Mouse (Mus musculus): ENCODE results near the gene Zbtb1. TPM values are rescaled to one million over a fixed set of nuclear protein-coding genes. Genes with fewer than 3 reads are reported as not detected.

The Zbtb1 gene
- polyA plus RNA-seq, 1 experiment from 2014 or later = 10.4 TPM

GRCm38 (mm10) chr12:76370831-76371571 is 935 bp downstream of the Zbtb1 start:
- peak; percentile 69 for ATAC-seq (ENCODE audit: insufficient number of reproducible peaks, low FRiP score)
- Histone ChIP-seq H3K27me3 (replicated peaks) (no peaks in the 10 kb centered on the region), H3K4me2 (peak overlapping the region; percentile 93), H3K36me3 (no peaks in the 10 kb centered on the region), H3K4me1 (replicated peaks) (peaks cover 61% of the 10 kb centered on the region), H3K9ac (peak overlapping the region; percentile 97), H3K27ac (ENCODE audit: poor library complexity, severe bottlenecking) (peak overlapping the region; percentile 99), H3K9me3 (replicated peaks) (no peaks in the 10 kb centered on the region), H3K4me3 (peak overlapping the region; percentile 91)
- under 1% methylated on average over 62 of the region's 63 CpGs for WGBS

GRCm38 (mm10) chr12:76372046-76372445 is 2.0 kb downstream of the Zbtb1 start:
- no peak for ATAC-seq (ENCODE audit: insufficient number of reproducible peaks, low FRiP score)

GRCm38 (mm10) chr12:76372881-76373818 is 3.1 kb downstream of the Zbtb1 start:
- Histone ChIP-seq H3K9ac (0 out of 2 replicates have a peak overlapping the region, but pooled peaks have one; percentile 97), H3K9me3 (replicated peaks) (no peaks in the 10 kb centered on the region), H3K4me3 (peak overlapping the region; percentile 91; the same call in 1 of the 2 replicates), H3K36me3 (no peaks in the 10 kb centered on the region), H3K27me3 (replicated peaks) (no peaks in the 10 kb centered on the region), H3K4me2 (peak overlapping the region; percentile 93), H3K4me1 (replicated peaks) (peaks cover 61% of the 10 kb centered on the region), H3K27ac (ENCODE audit: poor library complexity, severe bottlenecking) (peak overlapping the region; percentile 9; the same call in 1 of the 2 replicates)
- ATAC-seq (ENCODE audit: insufficient number of reproducible peaks, low FRiP score) = no peak
- WGBS = 63% methylated on average over 6 of the region's 7 CpGs

More at GRCm38 (mm10) chr12:76372046-76372445, 2.0 kb downstream of the Zbtb1 start:
- H3K27ac ChIP-seq (ENCODE audit: poor library complexity, severe bottlenecking) = peak overlapping the region; percentile 99; the same call in 1 of the 2 replicates
- 34% methylated on average over 7 of the region's 7 CpGs for WGBS
- H3K4me3 ChIP-seq = peak overlapping the region; percentile 91
- H3K36me3 ChIP-seq = no peaks in the 10 kb centered on the region
- H3K9me3 ChIP-seq (replicated peaks) = no peaks in the 10 kb centered on the region
- peaks cover 62% of the 10 kb centered on the region for H3K4me1 ChIP-seq (replicated peaks)
- peak overlapping the region; percentile 93 for H3K4me2 ChIP-seq
- peak overlapping the region; percentile 97 for H3K9ac ChIP-seq
- H3K27me3 ChIP-seq (replicated peaks) = no peaks in the 10 kb centered on the region

GRCm38 (mm10) chr12:76373991-76374390 is 3.9 kb downstream of the Zbtb1 start:
- H3K4me1 ChIP-seq (replicated peaks) = peaks cover 57% of the 10 kb centered on the region
- H3K9me3 ChIP-seq (replicated peaks) = no peaks in the 10 kb centered on the region
- H3K9ac ChIP-seq = no peak overlapping the region
- ATAC-seq (ENCODE audit: insufficient number of reproducible peaks, low FRiP score) = no peak
- H3K27me3 ChIP-seq (replicated peaks) = no peaks in the 10 kb centered on the region
- H3K4me2 ChIP-seq = no peak overlapping the region
- peak overlapping the region; percentile 28; the same call in 1 of the 2 replicates for H3K27ac ChIP-seq (ENCODE audit: poor library complexity, severe bottlenecking)
- H3K36me3 ChIP-seq = no peaks in the 10 kb centered on the region
- H3K4me3 ChIP-seq = no peak overlapping the region
- WGBS = 58% methylated on average over 6 of the region's 6 CpGs

GRCm38 (mm10) chr12:76374911-76375310 is 4.8 kb downstream of the Zbtb1 start:
- H3K4me1 ChIP-seq (replicated peaks) = peaks cover 65% of the 10 kb centered on the region
- H3K4me3 ChIP-seq = no peak overlapping the region
- WGBS = 72% methylated on average over 4 of the region's 4 CpGs
- no peaks in the 10 kb centered on the region for H3K27me3 ChIP-seq (replicated peaks)
- H3K9ac ChIP-seq = no peak overlapping the region
- H3K36me3 ChIP-seq = no peaks in the 10 kb centered on the region
- no peaks in the 10 kb centered on the region for H3K9me3 ChIP-seq (replicated peaks)
- H3K27ac ChIP-seq (ENCODE audit: poor library complexity, severe bottlenecking) = peak overlapping the region; percentile 41; the same call in 1 of the 2 replicates
- ATAC-seq (ENCODE audit: insufficient number of reproducible peaks, low FRiP score) = no peak
- no peak overlapping the region for H3K4me2 ChIP-seq

- peak overlapping the region; percentile 41; the same call in 1 of the 2 replicates for H3K27ac ChIP-seq (ENCODE audit: poor library complexity, severe bottlenecking)
- no peak for ATAC-seq (ENCODE audit: insufficient number of reproducible peaks, low FRiP score)
- peak overlapping the region; percentile 34 for H3K4me2 ChIP-seq
- 24% methylated on average over 3 of the region's 3 CpGs for WGBS
- no peak overlapping the region for H3K9ac ChIP-seq
- no peaks in the 10 kb centered on the region for H3K9me3 ChIP-seq (replicated peaks)
- H3K27me3 ChIP-seq (replicated peaks) = no peaks in the 10 kb centered on the region
- no peaks in the 10 kb centered on the region for H3K36me3 ChIP-seq
- no peak overlapping the region for H3K4me3 ChIP-seq
- peaks cover 71% of the 10 kb centered on the region for H3K4me1 ChIP-seq (replicated peaks)
These were observed 5.4 kb downstream of the Zbtb1 start for GRCm38 (mm10) chr12:76375506-76375905.

GRCm38 (mm10) chr12:76376649-76377048 is 6.6 kb downstream of the Zbtb1 start:
- no peak overlapping the region for H3K9ac ChIP-seq
- peaks cover 3% of the 10 kb centered on the region; the same call in 1 of the 2 replicates for H3K36me3 ChIP-seq
- no peaks in the 10 kb centered on the region for H3K9me3 ChIP-seq (replicated peaks)
- no peak overlapping the region for H3K4me2 ChIP-seq
- no peak for ATAC-seq (ENCODE audit: insufficient number of reproducible peaks, low FRiP score)
- 47% methylated on average over 7 of the region's 7 CpGs for WGBS
- H3K27ac ChIP-seq (ENCODE audit: poor library complexity, severe bottlenecking) = 0 out of 2 replicates have a peak overlapping the region, but pooled peaks have one; percentile 35
- no peaks in the 10 kb centered on the region for H3K27me3 ChIP-seq (replicated peaks)
- H3K4me1 ChIP-seq (replicated peaks) = peaks cover 71% of the 10 kb centered on the region
- no peak overlapping the region for H3K4me3 ChIP-seq

GRCm38 (mm10) chr12:76377059-76377458 is 7.0 kb downstream of the Zbtb1 start:
- Histone ChIP-seq H3K4me1 (replicated peaks) (peaks cover 69% of the 10 kb centered on the region), H3K36me3 (peaks cover 4% of the 10 kb centered on the region; the same call in 1 of the 2 replicates), H3K4me3 (no peak overlapping the region), H3K27ac (ENCODE audit: poor library complexity, severe bottlenecking) (peak overlapping the region; percentile 35; the same call in 1 of the 2 replicates), H3K27me3 (replicated peaks) (no peaks in the 10 kb centered on the region), H3K4me2 (no peak overlapping the region), H3K9me3 (replicated peaks) (no peaks in the 10 kb centered on the region), H3K9ac (no peak overlapping the region)
- ATAC-seq (ENCODE audit: insufficient number of reproducible peaks, low FRiP score) = no peak
- 92% methylated on average over 6 of the region's 6 CpGs for WGBS

- H3K4me1 ChIP-seq (replicated peaks) = peaks cover 62% of the 10 kb centered on the region
- no peak overlapping the region for H3K4me2 ChIP-seq
- peak overlapping the region; percentile 48 for H3K27ac ChIP-seq (ENCODE audit: poor library complexity, severe bottlenecking)
- H3K9me3 ChIP-seq (replicated peaks) = no peaks in the 10 kb centered on the region
- H3K4me3 ChIP-seq = no peak overlapping the region
- H3K9ac ChIP-seq = no peak overlapping the region
- no peaks in the 10 kb centered on the region for H3K27me3 ChIP-seq (replicated peaks)
- 89% methylated on average over 3 of the region's 3 CpGs for WGBS
- ATAC-seq (ENCODE audit: insufficient number of reproducible peaks, low FRiP score) = no peak
- H3K36me3 ChIP-seq = peaks cover 4% of the 10 kb centered on the region; the same call in 1 of the 2 replicates
These were observed 7.7 kb downstream of the Zbtb1 start for GRCm38 (mm10) chr12:76377726-76378125.

- no peaks in the 10 kb centered on the region for H3K27me3 ChIP-seq (replicated peaks)
- H3K9ac ChIP-seq = no peak overlapping the region
- H3K9me3 ChIP-seq (replicated peaks) = no peaks in the 10 kb centered on the region
- no peak for ATAC-seq (ENCODE audit: insufficient number of reproducible peaks, low FRiP score)
- H3K4me1 ChIP-seq (replicated peaks) = peaks cover 58% of the 10 kb centered on the region
- no peak overlapping the region for H3K4me2 ChIP-seq
- no peak overlapping the region for H3K4me3 ChIP-seq
- peak overlapping the region; percentile 81 for H3K27ac ChIP-seq (ENCODE audit: poor library complexity, severe bottlenecking)
- 61% methylated on average over 5 of the region's 5 CpGs for WGBS
- peaks cover 7% of the 10 kb centered on the region; the same call in 1 of the 2 replicates for H3K36me3 ChIP-seq
These were observed 8.5 kb downstream of the Zbtb1 start for GRCm38 (mm10) chr12:76378556-76378955.

All from heart, embryonic 12.5 days (tissue).